Mouse (Mus musculus) fat pad, adult 2 months (tissue): ENCODE measurements around the gene Wnt4.
A peak's percentile ranks its signal among the peaks of the same experiment; 100 is the strongest.

ENCODE experiments used
- DNase-seq: peaks from one replicate; pipeline ENCODE4 v3.0.0-alpha.2; 2011; ENCODE audit warnings: low read depth, low spot score; ENCODE audit errors: extremely low read depth

Wnt4 gene

GRCm38 (mm10) chr4:137278144-137279040 is 1.1 kb downstream of the Wnt4 start:
- no peak for DNase-seq

GRCm38 (mm10) chr4:137279346-137279745 is 2.1 kb downstream of the Wnt4 start:
- no peak for DNase-seq

GRCm38 (mm10) chr4:137281273-137281672 is 4.0 kb downstream of the Wnt4 start:
- no peak for DNase-seq

- DNase-seq, result no peak
These were observed 4.8 kb downstream of the Wnt4 start for GRCm38 (mm10) chr4:137282122-137282521.

GRCm38 (mm10) chr4:137282584-137283406 is 5.5 kb downstream of the Wnt4 start:
- DNase-seq, result peak; percentile 68

- no peak for DNase-seq
These were observed 6.1 kb downstream of the Wnt4 start for GRCm38 (mm10) chr4:137283407-137283732.

- DNase-seq, result no peak
These were observed 8.8 kb downstream of the Wnt4 start for GRCm38 (mm10) chr4:137285876-137286661.

GRCm38 (mm10) chr4:137286662-137286953 is 9.3 kb downstream of the Wnt4 start:
- no peak for DNase-seq

GRCm38 (mm10) chr4:137287206-137287605 is 9.9 kb downstream of the Wnt4 start:
- DNase-seq, result no peak

- DNase-seq, result no peak
These were observed 10.5 kb downstream of the Wnt4 start for GRCm38 (mm10) chr4:137287818-137288217.

- DNase-seq, result no peak
These were observed 12.4 kb downstream of the Wnt4 start for GRCm38 (mm10) chr4:137289701-137290100.

GRCm38 (mm10) chr4:137290250-137290649 is 13.0 kb downstream of the Wnt4 start:
- no peak for DNase-seq

GRCm38 (mm10) chr4:137292625-137293024 is 15.3 kb downstream of the Wnt4 start:
- no peak for DNase-seq

GRCm38 (mm10) chr4:137294032-137294431 is 16.7 kb downstream of the Wnt4 start:
- no peak for DNase-seq

- DNase-seq, result no peak
These were observed 17.2 kb downstream of the Wnt4 start for GRCm38 (mm10) chr4:137294474-137294873.

- no peak for DNase-seq
These were observed 17.7 kb downstream of the Wnt4 start for GRCm38 (mm10) chr4:137294951-137295350.

- DNase-seq, result no peak
These were observed 20.3 kb downstream of the Wnt4 start for GRCm38 (mm10) chr4:137297611-137298010.

GRCm38 (mm10) chr4:137298406-137298805 is 21.1 kb downstream of the Wnt4 start:
- DNase-seq, result no peak

- no peak for DNase-seq
These were observed 22.9 kb downstream of the Wnt4 start for GRCm38 (mm10) chr4:137300227-137300626.

- no peak for DNase-seq
These were observed 24.3 kb downstream of the Wnt4 start for GRCm38 (mm10) chr4:137301635-137302034.

- no peak for DNase-seq
These were observed 26.8 kb downstream of the Wnt4 start for GRCm38 (mm10) chr4:137304106-137304505.
